Mouse (Mus musculus): ENCODE data around the gene Hoxb7.

DNA sequence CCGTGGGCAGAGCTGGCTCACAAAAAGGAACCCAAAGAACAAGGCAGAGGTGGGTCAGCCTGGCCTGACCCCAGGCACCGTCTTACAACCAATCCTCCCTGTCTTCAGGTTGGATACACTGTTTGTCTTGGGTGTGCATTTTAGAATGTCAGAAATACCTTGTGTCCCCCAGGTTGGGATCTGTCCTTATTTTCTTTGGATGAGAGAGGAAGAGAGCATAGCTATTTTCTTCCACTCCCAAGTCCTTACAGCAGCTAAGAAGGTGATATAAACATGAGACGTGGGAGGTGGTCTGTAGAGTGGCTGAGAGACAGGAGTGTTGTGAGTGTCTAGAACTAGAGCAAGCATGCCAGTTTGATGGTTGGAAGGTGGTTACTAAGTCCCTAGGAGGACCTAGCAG lies 11.0 kb downstream of the Hoxb7 start:
- TF ChIP-seq CTCF (IDR thresholded peaks at IDR 0.05; ENCODE audit: borderline replicate concordance, insufficient read depth, low read depth, low read length) (no peak), POLR2A (IDR thresholded peaks at IDR 0.05; ENCODE audit: borderline replicate concordance, insufficient read depth, low read length) (no peak)
